Mouse (Mus musculus) midbrain, embryonic 10.5 days (tissue): ENCODE measurements around the gene Gm20388. TPM values are rescaled to one million over a fixed set of nuclear protein-coding genes. Genes with fewer than 3 reads are reported as not detected.
A peak's percentile ranks its signal among the peaks of the same experiment; 100 is the strongest.

Experiments used
- DNase-seq: peaks from one replicate; pipeline ENCODE4 v3.0.0-alpha.2; 2017; ENCODE audit warnings: low spot score
- H3K27ac ChIP-seq: fragments of 300-500 bp; sonication (generic); replicated peaks from 2 replicates; pipeline ENCODE4 v1.5.1; 2016; ENCODE audit warnings: mild to moderate bottlenecking
- H3K27me3 ChIP-seq: fragments of 300-500 bp; sonication (generic); 2 replicates; pipeline ENCODE4 v1.6.1; 2016; ENCODE audit warnings: low read depth, mild to moderate bottlenecking; ENCODE audit not compliant: poor library complexity, severe bottlenecking
- H3K36me3 ChIP-seq: fragments of 300-500 bp; sonication (generic); 2 replicates; pipeline ENCODE4 v1.6.1; 2016; ENCODE audit warnings: mild to moderate bottlenecking, moderate library complexity
- H3K4me1 ChIP-seq: fragments of 300-500 bp; sonication (generic); 2 replicates; pipeline ENCODE4 v1.6.1; 2016
- H3K4me3 ChIP-seq: fragments of 300-500 bp; sonication (generic); 2 replicates; pipeline ENCODE4 v1.5.1; 2016; ENCODE audit warnings: mild to moderate bottlenecking, moderate library complexity
- H3K9me3 ChIP-seq: fragments of 300-500 bp; sonication (generic); replicated peaks from 2 replicates; pipeline ENCODE4 v1.6.1; 2016; ENCODE audit warnings: mild to moderate bottlenecking
- WGBS: fragments of 180-500 bp; shearing (Covaris S2); methylation state at CpG from one replicate; pipeline ENCODE4 v1.1.7; 2016; 5-methylcytosine and 5-hydroxymethylcytosine counted together
- polyA plus RNA-seq: library from polyadenylated mRNA; unstranded; fragments of >200 nt; fragmentation: Nextera tagmentation; extraction: Ambion mirVana; gene quantifications from 2 replicates; pipeline ENCODE4 v1.2.1, GENCODE M21; 2016

Gene Gm20388
- polyA plus RNA-seq, 1 experiment from 2014 or later, result 7.1 TPM

DNA sequence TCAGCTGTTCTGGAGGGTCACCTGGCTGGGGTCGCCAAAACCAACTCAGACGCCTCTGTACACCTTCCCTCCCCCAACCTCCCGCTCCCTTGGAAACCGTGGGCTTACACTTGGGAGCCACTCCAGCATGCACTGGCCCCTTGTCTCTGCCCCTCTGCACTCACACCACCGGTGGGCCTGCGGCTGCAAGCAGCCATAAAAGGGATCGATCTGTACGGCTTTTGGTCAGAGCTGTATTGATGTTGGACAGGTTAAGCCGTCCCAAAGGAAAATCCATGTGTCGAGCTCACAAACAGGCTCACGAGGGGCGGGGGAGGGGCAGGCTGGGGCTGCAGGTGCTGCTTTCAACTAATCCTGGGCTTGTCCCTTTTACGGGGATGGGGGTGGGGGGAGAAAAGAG is 632.4 kb downstream of the Gm20388 start:
- 34% methylated on average over 13 of the region's 13 CpGs for WGBS
- DNase-seq, result no peak

GRCm38 (mm10) chr8:120543416-120544055 is 632.9 kb downstream of the Gm20388 start:
- no peaks in the 10 kb centered on the region for H3K9me3 ChIP-seq
- H3K36me3 ChIP-seq, result no peaks in the 10 kb centered on the region
- no peak for DNase-seq
- 72% methylated on average over 8 of the region's 8 CpGs for WGBS
- peak overlapping the region; percentile 23; the same call in 1 of the 2 replicates for H3K4me3 ChIP-seq
- H3K27me3 ChIP-seq, result peaks cover 42% of the 10 kb centered on the region
- H3K27ac ChIP-seq, result peak overlapping the region; percentile 70
- H3K4me1 ChIP-seq, result peaks cover 99% of the 10 kb centered on the region

More for the DNA sequence above, 632.4 kb downstream of the Gm20388 start:
- H3K36me3 ChIP-seq, result no peaks in the 10 kb centered on the region
- H3K4me1 ChIP-seq, result peaks cover 99% of the 10 kb centered on the region
- peak overlapping the region; percentile 70 for H3K27ac ChIP-seq
- H3K9me3 ChIP-seq, result no peaks in the 10 kb centered on the region
- peaks cover 37% of the 10 kb centered on the region for H3K27me3 ChIP-seq
- peak overlapping the region; percentile 23; the same call in 1 of the 2 replicates for H3K4me3 ChIP-seq

DNA sequence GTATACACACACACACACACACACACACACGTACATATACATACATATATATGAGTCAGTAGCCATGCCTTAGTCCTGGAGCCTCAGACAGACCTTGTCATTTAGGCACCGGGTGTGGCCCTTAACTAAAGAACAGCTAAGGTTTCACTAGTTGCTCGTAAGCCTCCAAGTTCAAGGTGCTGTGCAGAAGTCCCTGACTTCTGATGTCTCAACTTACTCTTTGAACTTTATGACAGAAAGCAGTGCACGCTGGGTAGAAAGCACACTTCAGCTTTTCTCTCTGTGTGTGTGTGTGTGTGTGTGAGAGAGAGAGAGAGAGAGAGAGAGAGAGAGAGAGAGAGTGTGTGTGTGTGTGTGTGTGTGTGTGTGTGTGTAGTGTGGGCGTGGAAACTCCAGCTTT is 633.5 kb downstream of the Gm20388 start:
- DNase-seq, result no peak
- H3K9me3 ChIP-seq, result no peaks in the 10 kb centered on the region
- no peak overlapping the region for H3K4me3 ChIP-seq
- H3K36me3 ChIP-seq, result no peaks in the 10 kb centered on the region
- 93% methylated on average over 5 of the region's 5 CpGs for WGBS
- peaks cover 99% of the 10 kb centered on the region for H3K4me1 ChIP-seq
- H3K27ac ChIP-seq, result no peak overlapping the region
- peaks cover 43% of the 10 kb centered on the region for H3K27me3 ChIP-seq

- WGBS, result 74% methylated on average over 9 of the region's 9 CpGs
- Histone ChIP-seq H3K27ac (peak overlapping the region; percentile 83; the same call in 1 of the 2 replicates), H3K9me3 (no peaks in the 10 kb centered on the region), H3K27me3 (peaks cover 36% of the 10 kb centered on the region; the same call in 1 of the 2 replicates), H3K4me3 (no peak overlapping the region), H3K4me1 (peaks cover 100% of the 10 kb centered on the region), H3K36me3 (no peaks in the 10 kb centered on the region)
- DNase-seq, result no peak
These were observed 636.9 kb downstream of the Gm20388 start for GRCm38 (mm10) chr8:120547562-120547961.

GRCm38 (mm10) chr8:120548313-120548761 is 637.7 kb downstream of the Gm20388 start:
- Histone ChIP-seq H3K9me3 (no peaks in the 10 kb centered on the region), H3K27me3 (peaks cover 32% of the 10 kb centered on the region; the same call in 1 of the 2 replicates), H3K4me3 (no peak overlapping the region; the same call in 1 of the 2 replicates), H3K27ac (peak overlapping the region; percentile 83), H3K4me1 (peaks cover 100% of the 10 kb centered on the region), H3K36me3 (peaks cover 6% of the 10 kb centered on the region; the same call in 1 of the 2 replicates)
- WGBS, result 64% methylated on average over 16 of the region's 16 CpGs
- no peak for DNase-seq

DNA sequence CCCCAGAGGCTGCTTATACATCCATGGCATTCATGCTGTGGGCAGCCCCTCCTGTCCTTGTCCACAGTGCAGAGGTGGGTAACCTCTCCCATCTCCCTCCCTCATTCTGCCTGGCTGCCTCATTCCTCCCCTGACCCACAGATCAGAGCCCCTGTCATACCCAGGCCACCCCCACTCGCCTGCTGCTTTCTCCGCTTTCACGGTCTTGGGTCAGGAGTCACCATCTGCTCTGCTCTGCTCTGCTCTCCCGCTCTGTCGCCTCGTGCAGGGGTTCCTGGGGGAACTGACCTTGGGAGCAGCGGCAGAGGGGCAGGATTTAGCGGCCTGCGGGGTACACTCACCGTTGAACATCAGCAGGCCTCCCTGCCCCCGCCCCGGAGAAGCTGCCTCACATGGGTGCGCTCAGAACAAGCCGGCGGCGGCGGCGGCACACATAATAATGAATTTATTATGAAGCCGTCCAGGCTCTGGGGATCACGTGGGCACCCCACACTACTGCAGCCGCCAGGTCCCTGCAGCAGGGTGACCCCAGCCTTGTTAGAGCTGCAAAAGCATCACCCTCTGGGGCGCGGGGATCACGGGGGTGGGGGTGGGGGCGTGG is 638.8 kb downstream of the Gm20388 start:
- peaks cover 17% of the 10 kb centered on the region for H3K36me3 ChIP-seq
- WGBS, result 16% methylated on average over 25 of the region's 25 CpGs
- peaks cover 32% of the 10 kb centered on the region; the same call in 1 of the 2 replicates for H3K27me3 ChIP-seq
- peak overlapping the region; percentile 83 for H3K27ac ChIP-seq
- peak overlapping the region; percentile 42 for H3K4me3 ChIP-seq
- peak; percentile 75 for DNase-seq
- H3K9me3 ChIP-seq, result no peaks in the 10 kb centered on the region
- H3K4me1 ChIP-seq, result peaks cover 100% of the 10 kb centered on the region

GRCm38 (mm10) chr8:120549922-120550321 is 639.3 kb downstream of the Gm20388 start:
- Histone ChIP-seq H3K4me1 (peaks cover 100% of the 10 kb centered on the region), H3K27ac (peak overlapping the region; percentile 83), H3K27me3 (peaks cover 32% of the 10 kb centered on the region; the same call in 1 of the 2 replicates), H3K36me3 (peaks cover 22% of the 10 kb centered on the region), H3K4me3 (peak overlapping the region; percentile 42), H3K9me3 (no peaks in the 10 kb centered on the region)
- no peak for DNase-seq
- WGBS, result 16% methylated on average over 11 of the region's 11 CpGs

DNA sequence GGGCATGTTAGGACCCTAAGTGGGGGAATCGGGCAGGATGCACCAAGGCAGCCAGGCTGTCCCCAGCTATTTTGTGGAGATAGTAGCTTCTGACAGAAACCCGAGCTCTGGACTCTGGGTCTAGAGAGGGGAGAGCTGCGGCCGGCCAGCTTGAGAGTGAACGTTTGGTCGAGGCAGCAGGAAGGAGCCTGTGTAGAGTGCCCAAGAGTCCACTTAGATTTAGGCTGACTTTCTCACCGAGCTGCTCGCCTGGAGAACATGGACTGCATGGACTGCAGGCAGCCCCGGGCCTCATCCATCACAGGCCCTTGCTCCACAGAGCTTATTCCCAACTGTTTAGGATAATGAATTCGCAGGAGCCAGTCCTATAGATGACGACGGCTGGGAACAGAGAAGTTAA is 639.8 kb downstream of the Gm20388 start:
- H3K27ac ChIP-seq, result peak overlapping the region; percentile 83
- 31% methylated on average over 12 of the region's 12 CpGs for WGBS
- peak overlapping the region; percentile 42; the same call in 1 of the 2 replicates for H3K4me3 ChIP-seq
- H3K9me3 ChIP-seq, result no peaks in the 10 kb centered on the region
- H3K27me3 ChIP-seq, result peaks cover 32% of the 10 kb centered on the region; the same call in 1 of the 2 replicates
- H3K36me3 ChIP-seq, result peaks cover 27% of the 10 kb centered on the region
- H3K4me1 ChIP-seq, result peaks cover 100% of the 10 kb centered on the region
- no peak for DNase-seq

DNA sequence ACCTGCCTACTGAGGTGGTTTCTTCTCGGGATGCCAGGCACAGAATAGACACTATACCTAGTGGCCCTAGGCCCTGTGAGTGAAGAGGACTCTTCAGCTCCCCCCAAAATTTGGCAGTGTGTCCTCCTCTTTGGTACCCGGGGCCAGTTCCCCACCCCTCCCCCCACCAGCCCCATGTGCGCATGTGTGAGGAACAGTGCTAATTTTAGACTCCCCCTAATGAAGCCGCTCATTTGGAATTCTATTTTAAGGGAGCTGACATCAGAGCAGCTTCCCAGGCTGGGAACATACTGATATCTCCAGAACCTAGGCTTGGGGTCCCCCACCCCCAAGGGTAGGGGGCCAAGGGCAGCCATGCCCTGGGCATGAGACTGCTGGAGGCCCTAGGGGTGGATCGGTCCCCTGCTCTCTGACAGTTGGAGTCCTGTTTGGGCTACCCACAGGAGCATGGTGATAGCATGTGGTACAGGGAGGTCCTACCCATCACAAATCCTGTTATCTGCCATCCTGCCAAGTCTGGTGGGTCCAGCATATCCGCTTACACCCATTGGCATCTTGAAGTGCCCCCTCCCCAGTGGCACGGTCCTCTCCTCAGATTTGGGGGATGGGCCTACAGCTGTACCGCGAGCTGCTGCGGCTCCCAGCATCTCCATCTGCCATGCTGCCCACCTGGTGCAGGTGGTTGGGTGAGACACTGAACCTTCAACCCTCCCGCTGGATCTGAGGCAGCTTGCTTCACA is 640.5 kb downstream of the Gm20388 start:
- Histone ChIP-seq H3K27ac (peak overlapping the region; percentile 83), H3K4me1 (peaks cover 100% of the 10 kb centered on the region), H3K9me3 (no peaks in the 10 kb centered on the region), H3K4me3 (no peak overlapping the region), H3K36me3 (peaks cover 33% of the 10 kb centered on the region), H3K27me3 (peaks cover 32% of the 10 kb centered on the region; the same call in 1 of the 2 replicates)
- 84% methylated on average over 11 of the region's 11 CpGs for WGBS
- DNase-seq, result no peak

DNA sequence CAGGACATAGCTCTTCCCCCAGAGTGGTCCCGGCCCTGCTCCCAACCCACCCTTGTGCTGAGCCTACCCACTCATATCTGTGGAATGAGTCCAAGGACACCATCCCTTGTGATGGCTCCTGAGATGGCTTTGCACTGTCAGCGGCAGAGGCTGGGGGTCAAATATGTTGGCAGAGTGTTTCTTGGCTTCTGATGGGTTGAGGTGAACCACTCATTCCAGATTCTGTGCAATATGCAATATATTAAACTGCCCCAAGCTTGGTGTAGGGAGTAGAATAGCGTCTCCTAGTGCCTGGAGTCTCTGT is 641.0 kb downstream of the Gm20388 start:
- peaks cover 32% of the 10 kb centered on the region; the same call in 1 of the 2 replicates for H3K27me3 ChIP-seq
- H3K27ac ChIP-seq, result peak overlapping the region; percentile 83; the same call in 1 of the 2 replicates
- no peak for DNase-seq
- H3K36me3 ChIP-seq, result peaks cover 37% of the 10 kb centered on the region
- no peaks in the 10 kb centered on the region for H3K9me3 ChIP-seq
- 90% methylated on average over 3 of the region's 3 CpGs for WGBS
- H3K4me3 ChIP-seq, result no peak overlapping the region
- H3K4me1 ChIP-seq, result peaks cover 100% of the 10 kb centered on the region

DNA sequence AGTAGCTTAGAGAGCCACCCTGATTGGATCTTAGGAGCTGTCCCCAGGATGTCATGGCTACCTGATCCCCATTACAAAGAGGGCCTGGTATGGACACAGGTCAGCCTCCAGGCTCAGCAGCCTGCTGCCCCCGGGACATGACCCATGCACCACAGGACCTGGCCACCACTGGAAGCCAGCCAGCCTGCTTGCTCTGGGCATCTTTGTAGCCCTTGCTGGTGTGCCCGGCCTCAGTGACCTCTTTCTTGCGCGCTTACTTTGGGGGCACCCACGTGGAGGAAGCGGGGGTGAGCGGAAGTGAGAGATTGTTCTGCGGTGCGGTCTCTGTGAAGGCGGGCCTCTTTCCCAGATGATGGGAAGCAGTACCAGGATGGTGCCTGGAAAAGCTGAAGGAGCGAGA is 641.9 kb downstream of the Gm20388 start:
- Histone ChIP-seq H3K9me3 (no peaks in the 10 kb centered on the region), H3K4me3 (no peak overlapping the region), H3K36me3 (peaks cover 40% of the 10 kb centered on the region), H3K4me1 (peaks cover 100% of the 10 kb centered on the region), H3K27me3 (peaks cover 26% of the 10 kb centered on the region; the same call in 1 of the 2 replicates), H3K27ac (peak overlapping the region; percentile 50; the same call in 1 of the 2 replicates)
- DNase-seq, result no peak
- WGBS, result 91% methylated on average over 11 of the region's 11 CpGs

DNA sequence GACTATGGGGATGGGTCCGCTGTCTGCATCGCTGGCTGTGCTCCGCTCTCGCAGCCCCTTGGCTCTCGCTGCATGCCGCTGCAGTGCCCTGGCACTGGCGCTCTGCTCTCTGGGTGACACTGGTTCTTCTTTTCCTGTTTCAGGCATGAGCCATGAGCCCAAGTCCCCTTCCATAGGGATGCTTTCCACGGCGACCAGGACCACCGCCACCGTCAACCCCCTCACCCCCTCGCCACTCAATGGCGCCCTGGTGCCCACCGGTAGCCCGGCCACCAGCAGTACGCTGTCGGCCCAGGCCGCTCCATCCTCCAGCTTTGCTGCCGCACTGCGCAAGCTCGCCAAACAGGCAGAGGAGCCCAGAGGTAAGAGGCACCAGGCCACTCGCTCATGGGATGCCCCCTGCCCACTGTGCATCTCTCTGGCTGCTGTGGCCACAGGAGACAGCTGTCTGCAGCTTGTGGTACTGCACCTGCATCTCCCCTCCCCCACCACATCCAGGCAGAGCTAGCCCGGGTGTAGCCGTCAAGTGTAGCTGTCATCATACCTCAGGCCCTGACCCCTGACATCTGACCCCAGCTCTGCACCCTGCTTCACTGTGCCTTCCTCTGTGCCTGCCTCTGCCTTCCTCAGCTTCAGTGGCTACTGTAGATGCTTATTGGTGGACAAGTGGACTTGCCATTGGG is 642.9 kb downstream of the Gm20388 start:
- Histone ChIP-seq H3K9me3 (no peaks in the 10 kb centered on the region), H3K4me1 (peaks cover 100% of the 10 kb centered on the region), H3K27me3 (peaks cover 19% of the 10 kb centered on the region; the same call in 1 of the 2 replicates), H3K36me3 (peaks cover 49% of the 10 kb centered on the region), H3K27ac (peak overlapping the region; percentile 50; the same call in 1 of the 2 replicates), H3K4me3 (no peak overlapping the region)
- 90% methylated on average over 24 of the region's 24 CpGs for WGBS
- DNase-seq, result no peak
